Comparison of ENCODE assay signal across 14 mouse cellular contexts in genomic region chr6:23410256-23411049, GRCm38 (mm10).
A peak's percentile ranks its signal among the peaks of the same experiment; 100 is the strongest.
DNase-seq lines count a peak whose midpoint lies in the region; ATAC-seq and TF ChIP-seq lines count a peak whose summit lies in the region.
"Had no signal": no experiment of that assay in that cellular context is flagged by ENCODE, and none has a peak within 500 bp of the region (broad histone marks: within the 10 kb centered on the region; RNA-seq: fewer than 3 reads in every experiment).

No protein-coding gene starts in this region.

- no peaks in the 10 kb centered on the region for H3K36me3 ChIP-seq in heart, embryonic 14.5 days (ENCODE audit: control insufficient read depth, insufficient read depth, low read length)
- H3K36me3 ChIP-seq in forebrain, embryonic 13.5 days (ENCODE audit: poor library complexity, severe bottlenecking): no peaks in the 10 kb centered on the region
- no peaks in the 10 kb centered on the region for H3K36me3 ChIP-seq in hindbrain, postnatal 0 days (ENCODE audit: insufficient read depth, low read length)
- no peaks in the 10 kb centered on the region for H3K36me3 ChIP-seq in neural tube, embryonic 14.5 days (ENCODE audit: control insufficient read depth, insufficient read depth, low read length)
- H3K36me3 ChIP-seq: embryonic facial prominence, embryonic 15.5 days had no signal

- no peak for DNase-seq in heart, postnatal 36 days
- DNase-seq in hindbrain, postnatal 0 days (ENCODE audit: low spot score): peak; percentile 5
- DNase-seq in layer of hippocampus, postnatal 36 days: no peak
- DNase-seq: cerebellum, adult 2 months; heart, postnatal 10 days; kidney, adult 9 months; lung, adult 18-20 months; thymus, postnatal 25 days had no signal

- peak overlapping the region; percentile 29 for H3K4me2 ChIP-seq in heart, embryonic 14.5 days (ENCODE audit: low read length)
- peak overlapping the region; percentile 40 for H3K4me2 ChIP-seq in forebrain, embryonic 13.5 days
- H3K4me2 ChIP-seq in hindbrain, postnatal 0 days (ENCODE audit: low read depth, low read length): peak overlapping the region; percentile 48
- H3K4me2 ChIP-seq in neural tube, embryonic 14.5 days (ENCODE audit: low read depth, low read length): peak overlapping the region; percentile 20; the same call in 1 of the 2 replicates
- H3K4me2 ChIP-seq: embryonic facial prominence, embryonic 15.5 days had no signal

- no peak for ATAC-seq in heart, embryonic 14.5 days (ENCODE audit: insufficient number of reproducible peaks, insufficient read depth, low FRiP score, low read depth)
- ATAC-seq in forebrain, embryonic 13.5 days: peak; percentile 70
- ATAC-seq in hindbrain, postnatal 0 days: no peak; the same call in 1 of the 2 replicates
- peak; percentile 58; the same call in 1 of the 2 replicates for ATAC-seq in neural tube, embryonic 14.5 days (ENCODE audit: low read depth)
- no peak for ATAC-seq in monocyte, adult 5-6 weeks (replicated peaks; ENCODE audit: insufficient number of reproducible peaks, low FRiP score, low TSS enrichment, poor library complexity, severe bottlenecking)
- ATAC-seq in inflammation-experienced regulatory T-cells, adult 6 months: no peak

- no peaks in the 10 kb centered on the region for H3K27me3 ChIP-seq in heart, embryonic 14.5 days (ENCODE audit: control insufficient read depth, insufficient read depth, low read length)
- peaks cover 21% of the 10 kb centered on the region; the same call in 1 of the 2 replicates for H3K27me3 ChIP-seq in forebrain, embryonic 13.5 days
- H3K27me3 ChIP-seq in hindbrain, postnatal 0 days (ENCODE audit: insufficient read depth, low read length): no peaks in the 10 kb centered on the region
- H3K27me3 ChIP-seq in neural tube, embryonic 14.5 days (ENCODE audit: control insufficient read depth, insufficient read depth, low read length): no peaks in the 10 kb centered on the region
- H3K27me3 ChIP-seq: embryonic facial prominence, embryonic 15.5 days had no signal

- no peak overlapping the region for H3K9ac ChIP-seq in heart, embryonic 14.5 days (ENCODE audit: low read length)
- no peak overlapping the region for H3K9ac ChIP-seq in forebrain, embryonic 13.5 days
- peak overlapping the region; percentile 24; the same call in 1 of the 2 replicates for H3K9ac ChIP-seq in hindbrain, postnatal 0 days (replicated peaks; ENCODE audit: low read length)
- H3K9ac ChIP-seq in neural tube, embryonic 14.5 days (replicated peaks; ENCODE audit: low read depth, low read length): 0 out of 2 replicates have a peak overlapping the region, but pooled peaks have one; percentile 7
- H3K9ac ChIP-seq: embryonic facial prominence, embryonic 15.5 days had no signal

- no peak for TF ChIP-seq CTCF in hindbrain, postnatal 0 days (IDR thresholded peaks at IDR 0.05; ENCODE audit: low read depth)

- no peaks in the 10 kb centered on the region for H3K4me1 ChIP-seq in heart, embryonic 14.5 days (ENCODE audit: control insufficient read depth in 2 of 2, insufficient read depth in 2 of 2, low read length in 2 of 2)
- peaks cover 18% of the 10 kb centered on the region for H3K4me1 ChIP-seq in forebrain, embryonic 13.5 days
- H3K4me1 ChIP-seq in hindbrain, postnatal 0 days (ENCODE audit: insufficient read depth, low read length): no peaks in the 10 kb centered on the region
- H3K4me1 ChIP-seq in neural tube, embryonic 14.5 days (ENCODE audit: control insufficient read depth, insufficient read depth, low read length): no peaks in the 10 kb centered on the region
- H3K4me1 ChIP-seq: embryonic facial prominence, embryonic 15.5 days had no signal

- H3K4me3 ChIP-seq in heart, embryonic 14.5 days (ENCODE audit: control insufficient read depth in 1 of 2, insufficient read depth in 1 of 2, low read depth in 1 of 2, low read length in 2 of 2): no peak overlapping the region
- H3K4me3 ChIP-seq in forebrain, embryonic 13.5 days: no peak overlapping the region
- peak overlapping the region; percentile 18 for H3K4me3 ChIP-seq in hindbrain, postnatal 0 days (ENCODE audit: low read length)
- H3K4me3 ChIP-seq in neural tube, embryonic 14.5 days (ENCODE audit: low read depth, low read length): no peak overlapping the region
- H3K4me3 ChIP-seq: embryonic facial prominence, embryonic 15.5 days had no signal

- no peaks in the 10 kb centered on the region for H3K9me3 ChIP-seq in heart, embryonic 14.5 days (ENCODE audit: control insufficient read depth, low read length)
- no peaks in the 10 kb centered on the region for H3K9me3 ChIP-seq in forebrain, embryonic 13.5 days (replicated peaks)
- no peaks in the 10 kb centered on the region for H3K9me3 ChIP-seq in hindbrain, postnatal 0 days (ENCODE audit: low read length)
- H3K9me3 ChIP-seq in neural tube, embryonic 14.5 days (ENCODE audit: control insufficient read depth, low read length): no peaks in the 10 kb centered on the region
- H3K9me3 ChIP-seq: embryonic facial prominence, embryonic 15.5 days had no signal

- intact Hi-C loops in heart, postnatal 36 days (cut with DNase I): no loop called here

- no peak overlapping the region for H3K27ac ChIP-seq in heart, embryonic 14.5 days (replicated peaks in 1 of 2; ENCODE audit: control insufficient read depth in 1 of 2, insufficient read depth in 1 of 2, low read depth in 2 of 2, low read length in 2 of 2)
- H3K27ac ChIP-seq in forebrain, embryonic 13.5 days: no peak overlapping the region
- no peak overlapping the region for H3K27ac ChIP-seq in hindbrain, postnatal 0 days
- H3K27ac ChIP-seq in neural tube, embryonic 14.5 days (ENCODE audit: low read depth, low read length): no peak overlapping the region
- H3K27ac ChIP-seq: embryonic facial prominence, embryonic 15.5 days had no signal

- WGBS in heart, embryonic 14.5 days: 7% methylated on average over 12 of the region's 12 CpGs
- 5% methylated on average over 12 of the region's 12 CpGs for WGBS in forebrain, embryonic 13.5 days
- 3% methylated on average over 12 of the region's 12 CpGs for WGBS in hindbrain, postnatal 0 days
- WGBS in neural tube, embryonic 14.5 days: 5% methylated on average over 12 of the region's 12 CpGs

Comparison
In these comparisons a context has a peak if more than half of its experiments do, and no peak if none do; other contexts are left out.
1. ATAC-seq: peak in forebrain, embryonic 13.5 days (single experiment) and neural tube, embryonic 14.5 days (single experiment); none in heart, embryonic 14.5 days (single experiment), hindbrain, postnatal 0 days (single experiment), monocyte, adult 5-6 weeks (single experiment) and inflammation-experienced regulatory T-cells, adult 6 months (single experiment).
2. H3K9ac ChIP-seq: peak in hindbrain, postnatal 0 days (single experiment) and neural tube, embryonic 14.5 days (single experiment); none in heart, embryonic 14.5 days (single experiment) and forebrain, embryonic 13.5 days (single experiment).
3. Peak in every context shown above with its lines, with median percentiles within 50 percentile points of each other: H3K4me2 ChIP-seq.